Mouse (Mus musculus) thymus, adult 2 months (tissue): ENCODE results near the gene Tpo.

Experiments
- CTCF ChIP-seq: fragments of 200-500 bp; IDR thresholded peaks from 2 replicates; pipeline ENCODE4 v1.5.1; 2012; ENCODE audit warnings: mild to moderate bottlenecking, control low read depth, low read length, moderate library complexity, borderline replicate concordance; ENCODE audit not compliant: control insufficient read depth, poor library complexity, insufficient read depth; ENCODE audit errors: extremely low read depth
- POLR2A ChIP-seq: fragments of 200-500 bp; IDR thresholded peaks from 2 replicates; pipeline ENCODE4 v1.6.1; 2012; ENCODE audit warnings: mild to moderate bottlenecking, low read length, control low read depth, moderate library complexity; ENCODE audit not compliant: control insufficient read depth, poor library complexity, insufficient read depth; ENCODE audit errors: extremely low read depth

- TF ChIP-seq CTCF (no peak), POLR2A (no peak)
Measured at GRCm38 (mm10) chr12:30035406-30035805, 97.0 kb downstream of the Tpo start.
